Mouse (Mus musculus) liver, adult 2 months (tissue): ENCODE measurements around the gene Ly6f.

Experiments
- CTCF ChIP-seq: fragments of 200-500 bp; IDR thresholded peaks from 2 replicates; pipeline ENCODE4 v1.5.1; 2011; ENCODE audit warnings: low read depth, low read length, control low read depth
- POLR2A ChIP-seq: fragments of 200-500 bp; IDR thresholded peaks from 2 replicates; pipeline ENCODE4 v1.6.1; 2011; ENCODE audit warnings: low read length, control low read depth; ENCODE audit not compliant: insufficient read depth; ENCODE audit errors: extremely low read depth

DNA sequence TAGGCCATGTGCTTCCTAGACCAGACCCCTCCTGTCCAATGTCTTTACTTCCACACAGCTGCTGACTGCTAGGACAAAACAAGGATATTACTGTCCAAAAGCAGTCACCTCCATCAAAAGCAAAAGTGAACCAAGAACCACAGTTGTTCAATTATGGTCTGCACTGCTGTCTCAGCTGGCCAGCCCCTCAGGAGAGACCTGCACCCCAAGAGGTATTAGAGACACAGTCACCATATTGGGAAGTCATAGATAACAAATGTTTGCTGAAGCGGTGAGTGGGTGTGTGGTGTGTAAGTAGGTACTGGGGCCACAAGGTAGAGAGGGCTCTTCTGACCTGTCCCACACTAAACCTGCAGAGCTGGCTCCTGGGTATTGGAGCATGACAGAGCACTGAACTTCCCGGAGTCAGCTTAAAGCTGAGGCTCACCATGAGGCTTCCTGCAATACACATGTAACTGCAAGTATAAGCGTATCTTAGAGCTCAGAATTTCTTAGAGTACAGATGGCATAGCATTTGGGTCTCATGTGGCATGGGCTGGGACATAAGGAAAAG lies 30.4 kb upstream of the Ly6f start:
- TF ChIP-seq CTCF = no peak
- no peak for TF ChIP-seq POLR2A
